Mouse (Mus musculus) cortical plate, adult 2 months (tissue): ENCODE results near the gene Ovgp1.

ENCODE experiments used
- CTCF ChIP-seq: fragments of 200-500 bp; IDR thresholded peaks from 2 replicates; pipeline ENCODE4 v1.5.1; 2011; ENCODE audit warnings: mild to moderate bottlenecking, control low read depth, low read length; ENCODE audit not compliant: insufficient read depth; ENCODE audit errors: extremely low read depth
- POLR2A ChIP-seq: fragments of 200-500 bp; IDR thresholded peaks from 2 replicates; pipeline ENCODE4 v1.6.1; 2011; ENCODE audit warnings: mild to moderate bottlenecking, low read length, control low read depth; ENCODE audit not compliant: insufficient read depth; ENCODE audit errors: extremely low read depth

GRCm38 (mm10) chr3:105991653-105992283 is 18.3 kb downstream of the Ovgp1 start:
- TF ChIP-seq POLR2A, result no peak
- peak; percentile 13; the same call in 1 of the 2 replicates for TF ChIP-seq CTCF
